Mouse (Mus musculus): ENCODE data around the gene Slc9a8.

The Slc9a8 gene

GRCm38 (mm10) chr2:167512365-167512764, 90.9 kb downstream of the Slc9a8 start:
- no peak for DNase-seq

GRCm38 (mm10) chr2:167512970-167513369, 91.5 kb downstream of the Slc9a8 start:
- no peak for DNase-seq

GRCm38 (mm10) chr2:167514641-167515040, 93.1 kb downstream of the Slc9a8 start:
- no peak for DNase-seq

GRCm38 (mm10) chr2:167515688-167516087, 94.2 kb downstream of the Slc9a8 start:
- DNase-seq = no peak

- no peak for DNase-seq
Measured at GRCm38 (mm10) chr2:167519606-167520252, 98.2 kb downstream of the Slc9a8 start.

All from kidney, adult 9 months (tissue).